Mouse (Mus musculus) embryonic facial prominence, embryonic 15.5 days (tissue): ENCODE data around the gene Shbg. TPM values are rescaled to one million over a fixed set of nuclear protein-coding genes. Genes with fewer than 3 reads are reported as not detected.
A peak's percentile ranks its signal among the peaks of the same experiment; 100 is the strongest.

Experiments
- ATAC-seq: fragments of 200-750 bp; cut with Nextera tagmentation; 2 replicates; pipeline ENCODE4 v1.8.0; 2017; ENCODE audit warnings: low read depth, moderate TSS enrichment; ENCODE audit not compliant: insufficient number of reproducible peaks, low FRiP score, low TSS enrichment
- H3K27ac ChIP-seq: fragments of 300-500 bp; sonication (generic); replicated peaks from 2 replicates; pipeline ENCODE4 v1.5.1; 2015; ENCODE audit warnings: mild to moderate bottlenecking, inconsistent platforms
- H3K27me3 ChIP-seq: fragments of 300-500 bp; sonication (generic); 2 replicates; pipeline ENCODE4 v1.6.1; 2015; ENCODE audit warnings: inconsistent platforms
- H3K36me3 ChIP-seq: fragments of 300-500 bp; sonication (generic); 2 replicates; pipeline ENCODE4 v1.6.1; 2015; ENCODE audit warnings: mild to moderate bottlenecking, inconsistent platforms
- H3K4me1 ChIP-seq: fragments of 300-500 bp; sonication (generic); 2 replicates; pipeline ENCODE4 v1.6.1; 2015; ENCODE audit warnings: inconsistent platforms
- H3K4me2 ChIP-seq: fragments of 300-500 bp; sonication (generic); replicated peaks from 2 replicates; pipeline ENCODE4 v1.6.1; 2015; ENCODE audit warnings: mild to moderate bottlenecking, inconsistent platforms
- H3K4me3 ChIP-seq: fragments of 300-500 bp; sonication (generic); replicated peaks from 2 replicates; pipeline ENCODE4 v1.5.1; 2015; ENCODE audit warnings: mild to moderate bottlenecking, inconsistent platforms
- H3K9ac ChIP-seq: fragments of 300-500 bp; sonication (generic); 2 replicates; pipeline ENCODE4 v1.6.1; 2015; ENCODE audit warnings: inconsistent platforms
- H3K9me3 ChIP-seq: fragments of 300-500 bp; sonication (generic); replicated peaks from 2 replicates; pipeline ENCODE4 v1.6.1; 2016; ENCODE audit warnings: inconsistent platforms
- WGBS: fragments of 180-500 bp; shearing (Covaris S2); methylation state at CpG from one replicate; pipeline ENCODE4 v1.1.7; 2015; 5-methylcytosine and 5-hydroxymethylcytosine counted together
- microRNA counts: library from miRNA; unstranded; fragments of <30 nt; microRNA quantifications from one replicate; lab custom pipeline; 2016
- microRNA-seq: library from miRNA; unstranded; fragments of <30 nt; microRNA quantifications from one replicate; pipeline ENCODE4, GENCODE M21; 2016; ENCODE audit warnings: borderline number of aligned reads
- polyA plus RNA-seq: library from polyadenylated mRNA; unstranded; fragments of >200 nt; fragmentation: Nextera tagmentation; extraction: Ambion mirVana; gene quantifications from 2 replicates; pipeline ENCODE4 v1.2.1, GENCODE M21; 2015

Shbg gene
- polyA plus RNA-seq, 1 experiment from 2014 or later, result not detected

DNA sequence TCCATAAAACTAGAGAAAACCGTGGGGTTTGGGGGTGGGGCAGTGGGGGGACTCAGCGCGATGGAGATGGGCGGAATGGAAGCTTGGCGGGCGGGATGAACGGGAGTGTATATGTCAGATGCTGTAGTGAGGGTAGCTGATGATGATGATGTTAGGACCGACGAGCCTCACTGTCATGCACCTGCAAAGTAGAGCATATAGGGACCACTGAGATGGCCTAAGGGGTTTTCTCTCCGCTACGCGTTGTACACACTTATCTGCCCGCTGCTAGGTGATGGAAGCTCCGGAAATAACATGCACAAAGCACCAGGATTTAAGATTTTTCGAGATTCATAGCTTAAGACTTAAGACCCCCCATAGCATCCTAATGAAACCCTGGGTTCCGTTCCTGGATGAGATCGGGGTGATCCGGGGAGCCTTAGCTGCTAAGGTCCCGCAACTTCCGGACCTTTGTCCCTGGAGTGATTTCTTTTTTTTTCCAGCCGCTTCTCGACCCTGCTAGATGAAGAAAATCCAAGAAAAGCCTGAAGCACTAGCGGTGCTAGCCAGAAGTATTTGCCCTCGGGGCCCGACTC, 37.0 kb downstream of the Shbg start:
- Histone ChIP-seq H3K36me3 (peaks cover 7% of the 10 kb centered on the region; the same call in 1 of the 2 replicates), H3K9me3 (no peaks in the 10 kb centered on the region), H3K4me2 (peak overlapping the region; percentile 78), H3K4me3 (peak overlapping the region; percentile 87), H3K27ac (peak overlapping the region; percentile 96), H3K9ac (peak overlapping the region; percentile 71), H3K4me1 (peaks cover 35% of the 10 kb centered on the region), H3K27me3 (no peaks in the 10 kb centered on the region)
- under 1% methylated on average over 25 of the region's 25 CpGs for WGBS
- no peak for ATAC-seq

DNA sequence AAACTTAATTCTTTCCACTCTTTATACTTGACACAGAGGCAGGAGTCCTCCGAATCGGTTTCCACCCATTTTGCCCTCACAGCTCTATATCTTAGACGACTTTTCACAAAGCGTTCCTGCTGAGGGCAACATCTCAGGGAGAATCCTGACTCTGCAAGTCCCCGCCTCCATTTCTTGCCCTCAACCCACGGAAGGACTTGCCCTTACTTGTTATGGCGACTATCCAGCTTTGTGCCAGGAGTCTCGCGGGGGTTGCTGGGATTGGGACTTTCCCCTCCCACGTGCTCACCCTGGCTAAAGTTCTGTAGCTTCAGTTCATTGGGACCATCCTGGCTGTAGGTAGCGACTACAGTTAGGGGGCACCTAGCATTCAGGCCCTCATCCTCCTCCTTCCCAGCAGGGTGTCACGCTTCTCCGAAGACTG, 37.6 kb downstream of the Shbg start, which contains the start of the genes Wrap53 and Trp53:
Wrap53 (minus strand) TSS at position 165 of the 424 bp plus-strand sequence.
Trp53 (plus strand) TSS at position 269 of the 424 bp plus-strand sequence.
- Histone ChIP-seq H3K27ac (peak within 1 kb of the TSS; percentile 96), H3K9ac (peak within 1 kb of the TSS; percentile 85), H3K4me1 (peaks cover 35% of the 10 kb centered on the region), H3K4me3 (peak within 1 kb of the TSS; percentile 87), H3K27me3 (no peaks in the 10 kb centered on the region), H3K9me3 (no peaks in the 10 kb centered on the region), H3K36me3 (peaks cover 7% of the 10 kb centered on the region; the same call in 1 of the 2 replicates), H3K4me2 (peak within 1 kb of the TSS; percentile 78)
- WGBS, result under 1% methylated on average over 13 of the region's 13 CpGs
- ATAC-seq, result peak; percentile 68

- peak; percentile 90 for ATAC-seq
These were observed 38.3 kb downstream of the Shbg start for GRCm38 (mm10) chr11:69579128-69580017.

GRCm38 (mm10) chr11:69578301-69578700, 39.4 kb downstream of the Shbg start:
- H3K36me3 ChIP-seq, result peaks cover 19% of the 10 kb centered on the region; the same call in 1 of the 2 replicates
- peak overlapping the region; percentile 85 for H3K9ac ChIP-seq
- H3K9me3 ChIP-seq, result no peaks in the 10 kb centered on the region
- H3K4me2 ChIP-seq, result peak overlapping the region; percentile 78
- no peaks in the 10 kb centered on the region for H3K27me3 ChIP-seq
- WGBS, result 10% methylated on average over 15 of the region's 15 CpGs
- peak overlapping the region; percentile 82; the same call in 1 of the 2 replicates for H3K27ac ChIP-seq
- ATAC-seq, result no peak
- peak overlapping the region; percentile 87 for H3K4me3 ChIP-seq
- H3K4me1 ChIP-seq, result peaks cover 35% of the 10 kb centered on the region

More at GRCm38 (mm10) chr11:69579128-69580017, 38.3 kb downstream of the Shbg start:
- Histone ChIP-seq H3K27me3 (no peaks in the 10 kb centered on the region), H3K9ac (peak overlapping the region; percentile 85), H3K4me2 (peak overlapping the region; percentile 78), H3K4me3 (peak overlapping the region; percentile 87), H3K36me3 (peaks cover 13% of the 10 kb centered on the region; the same call in 1 of the 2 replicates), H3K4me1 (peaks cover 35% of the 10 kb centered on the region), H3K9me3 (no peaks in the 10 kb centered on the region), H3K27ac (peak overlapping the region; percentile 96)
- 1% methylated on average over 39 of the region's 39 CpGs for WGBS

GRCm38 (mm10) chr11:69576307-69576706, 41.4 kb downstream of the Shbg start:
- Histone ChIP-seq H3K9me3 (no peaks in the 10 kb centered on the region), H3K27me3 (no peaks in the 10 kb centered on the region), H3K36me3 (peaks cover 37% of the 10 kb centered on the region), H3K27ac (no peak overlapping the region), H3K4me3 (no peak overlapping the region), H3K9ac (no peak overlapping the region), H3K4me1 (peaks cover 26% of the 10 kb centered on the region), H3K4me2 (no peak overlapping the region)
- ATAC-seq, result no peak
- 51% methylated on average over 5 of the region's 5 CpGs for WGBS

GRCm38 (mm10) chr11:69575220-69575619, 42.5 kb downstream of the Shbg start:
- Histone ChIP-seq H3K4me1 (peaks cover 26% of the 10 kb centered on the region), H3K36me3 (peaks cover 48% of the 10 kb centered on the region), H3K9me3 (no peaks in the 10 kb centered on the region), H3K9ac (no peak overlapping the region), H3K4me2 (no peak overlapping the region), H3K27me3 (no peaks in the 10 kb centered on the region), H3K27ac (no peak overlapping the region), H3K4me3 (no peak overlapping the region)
- no peak for ATAC-seq
- WGBS, result 50% methylated on average over 3 of the region's 3 CpGs

- Histone ChIP-seq H3K27me3 (no peaks in the 10 kb centered on the region), H3K4me3 (no peak overlapping the region), H3K4me1 (peaks cover 17% of the 10 kb centered on the region), H3K27ac (no peak overlapping the region), H3K4me2 (no peak overlapping the region), H3K9ac (no peak overlapping the region), H3K9me3 (no peaks in the 10 kb centered on the region), H3K36me3 (peaks cover 62% of the 10 kb centered on the region)
- 69% methylated on average over 8 of the region's 8 CpGs for WGBS
- no peak for ATAC-seq
These were observed 52.6 kb downstream of the Shbg start for GRCm38 (mm10) chr11:69565131-69565530.

MicroRNA genes within 50 kb of the gene (microRNA counts, 519-probe panel; counts per million panel counts)
- microRNA mmu-miR-1934 (lab: Ali Mortazavi, UCI) (not detected), microRNA mmu-miR-467f (lab: Ali Mortazavi, UCI) (2,909 counts per million, percentile 70 among the panel's probes with 10 or more counts)

Small RNAs within 50 kb of the gene (microRNA-seq; reads per million reads assigned to microRNA genes)
- gene Mir1934 (4.1 reads per million, percentile 18 among the genes with 10 or more reads in this experiment), gene Mir467f (not detected)

Other genes with a start within 250 kb of the Shbg start
- gene Chd3, start 248.5 kb downstream of the Shbg start, polyA plus RNA-seq, result 88.3 and 91.8 TPM in 2 replicates
- 150 and 158 TPM in 2 replicates for gene Naa38, start 222.4 kb downstream of the Shbg start, polyA plus RNA-seq
- 32.6 and 40.9 TPM in 2 replicates for gene Cyb5d1, start 222.3 kb downstream of the Shbg start, polyA plus RNA-seq
- gene Tmem88, start 219.7 kb downstream of the Shbg start, polyA plus RNA-seq, result 19.5 and 20.0 TPM in 2 replicates
- gene Kdm6b, start 204.2 kb downstream of the Shbg start, polyA plus RNA-seq, result 35.5 and 37.2 TPM in 2 replicates
- 4.9 and 8.3 TPM in 2 replicates for gene Dnah2, start 68.8 kb downstream of the Shbg start, polyA plus RNA-seq
- gene Efnb3, start 57.7 kb downstream of the Shbg start, polyA plus RNA-seq, result 29.0 and 31.5 TPM in 2 replicates
- 25.0 and 26.5 TPM in 2 replicates for gene Wrap53, start 37.6 kb downstream of the Shbg start, polyA plus RNA-seq
- gene Trp53, start 37.5 kb downstream of the Shbg start, polyA plus RNA-seq, result 134 and 141 TPM in 2 replicates
- 12.4 and 13.4 TPM in 2 replicates for gene Atp1b2, start 12.0 kb downstream of the Shbg start, polyA plus RNA-seq
- 19.8 and 22.5 TPM in 2 replicates for gene Sat2, start 4.1 kb upstream of the Shbg start, polyA plus RNA-seq
- 33.4 and 34.2 TPM in 2 replicates for gene Fxr2, start 15.1 kb upstream of the Shbg start, polyA plus RNA-seq
- 5.2 TPM in 2 replicates for gene Sox15, start 37.4 kb upstream of the Shbg start, polyA plus RNA-seq
- 66.5 and 67.3 TPM in 2 replicates for gene Mpdu1, start 44.7 kb upstream of the Shbg start, polyA plus RNA-seq
- 26.3 and 28.3 TPM in 2 replicates for gene Cd68, start 48.2 kb upstream of the Shbg start, polyA plus RNA-seq
- gene Eif4a1, start 54.5 kb upstream of the Shbg start, polyA plus RNA-seq, result 447 and 512 TPM in 2 replicates
- 83.7 and 90.5 TPM in 2 replicates for gene Senp3, start 64.2 kb upstream of the Shbg start, polyA plus RNA-seq
- 1.0 and 1.1 TPM in 2 replicates for gene Tnfsf13, start 67.9 kb upstream of the Shbg start, polyA plus RNA-seq
- gene Tnfsf12, start 77.9 kb upstream of the Shbg start, polyA plus RNA-seq, result 11.9 and 13.3 TPM in 2 replicates
- 4.0 and 6.0 TPM in 2 replicates for gene Tnfsfm13, start 78.2 kb upstream of the Shbg start, polyA plus RNA-seq
- gene Polr2a, start 140.7 kb upstream of the Shbg start, polyA plus RNA-seq, result 24.3 and 28.2 TPM in 2 replicates
- 0.15 and 0.18 TPM in 2 replicates for gene Slc35g3, start 144.1 kb upstream of the Shbg start, polyA plus RNA-seq
- gene Zbtb4, start 148.0 kb upstream of the Shbg start, polyA plus RNA-seq, result 5.7 and 6.1 TPM in 2 replicates
- gene Chrnb1, start 178.0 kb upstream of the Shbg start, polyA plus RNA-seq, result 29.3 and 38.6 TPM in 2 replicates
- 4.1 and 4.4 TPM in 2 replicates for gene Fgf11, start 184.0 kb upstream of the Shbg start, polyA plus RNA-seq
- gene Tmem102, start 187.7 kb upstream of the Shbg start, polyA plus RNA-seq, result 7.5 and 10.0 TPM in 2 replicates
- not detected in 2 replicates for gene Gm39566, start 197.4 kb upstream of the Shbg start, polyA plus RNA-seq
- not detected in 2 replicates for gene Spem2, start 200.6 kb upstream of the Shbg start, polyA plus RNA-seq
- 0.16 and 0.38 TPM in 2 replicates for gene Spem1, start 204.3 kb upstream of the Shbg start, polyA plus RNA-seq
- gene Nlgn2, start 219.9 kb upstream of the Shbg start, polyA plus RNA-seq, result 10.6 and 11.6 TPM in 2 replicates
- gene Tmem256, start 220.6 kb upstream of the Shbg start, polyA plus RNA-seq, result 388 and 399 TPM in 2 replicates
- 126 and 148 TPM in 2 replicates for gene Plscr3, start 228.5 kb upstream of the Shbg start, polyA plus RNA-seq
- gene Tnk1, start 240.8 kb upstream of the Shbg start, polyA plus RNA-seq, result 6.9 TPM in 2 replicates